Mouse (Mus musculus) bone marrow, adult 2 months (tissue): ENCODE data around the gene Zbtb49. TPM values are rescaled to one million over a fixed set of nuclear protein-coding genes. Genes with fewer than 3 reads are reported as not detected.

ENCODE experiments used
- H3K27ac ChIP-seq: fragments of 200-500 bp; 2 replicates; pipeline ENCODE4 v1.5.1; 2012; ENCODE audit warnings: low read depth, mild to moderate bottlenecking, control low read depth, inconsistent platforms, low read length; ENCODE audit not compliant: control insufficient read depth, poor library complexity, insufficient read depth
- H3K4me1 ChIP-seq: fragments of 200-500 bp; 2 replicates; pipeline ENCODE4 v1.6.1; 2011; ENCODE audit warnings: low read length; ENCODE audit not compliant: control insufficient read depth, insufficient read depth
- H3K4me3 ChIP-seq: fragments of 200-500 bp; replicated peaks from 2 replicates; pipeline ENCODE3; 2011; ENCODE audit warnings: mild to moderate bottlenecking, low read depth, low read length, control low read depth; ENCODE audit not compliant: control insufficient read depth
- CTCF ChIP-seq: fragments of 200-500 bp; IDR thresholded peaks from 2 replicates; pipeline ENCODE4 v1.5.1; 2011; ENCODE audit warnings: low read length, control low read depth; ENCODE audit not compliant: control insufficient read depth, insufficient read depth
- POLR2A ChIP-seq: fragments of 200-500 bp; IDR thresholded peaks from 2 replicates; pipeline ENCODE4 v1.6.1; 2011; ENCODE audit warnings: low read depth, mild to moderate bottlenecking, control low read depth, low read length, borderline replicate concordance; ENCODE audit not compliant: control insufficient read depth
- WGBS: fragments of 180-500 bp; shearing (Covaris S2); methylation state at CpG from one replicate; pipeline ENCODE4 v1.1.7; 2018; 5-methylcytosine and 5-hydroxymethylcytosine counted together
- polyA plus RNA-seq: library from polyadenylated mRNA; stranded (reverse); fragments of >200 nt; gene quantifications from 2 replicates; pipeline ENCODE4 v1.2.4, GENCODE M21; 2011; ENCODE audit warnings: low replicate concordance; ENCODE audit not compliant: missing spikeins, insufficient read depth, insufficient read length

Gene Zbtb49
- polyA plus RNA-seq: 1.7 and 3.5 TPM in 2 replicates

- under 1% methylated on average over 55 of the region's 55 CpGs for WGBS
- H3K27ac ChIP-seq: peak within 1 kb of the TSS; percentile 73
- peaks cover 2% of the 10 kb centered on the region for H3K4me1 ChIP-seq
- TF ChIP-seq CTCF (no peak), POLR2A (peak; percentile 59; the same call in 1 of the 2 replicates)
- peak within 1 kb of the TSS; percentile 96 for H3K4me3 ChIP-seq
Measured at GRCm38 (mm10) chr5:38220328-38220912, at the start of gene Zbtb49, which contains the start of gene Lyar. TSS of gene Zbtb49 (minus strand) at chr5:38220457. TSS of gene Lyar (plus strand) at chr5:38220470.

GRCm38 (mm10) chr5:38260107-38260682, 39.9 kb upstream of the Zbtb49 start, which contains the start of gene Tmem128:
TSS of gene Tmem128 (plus strand) at chr5:38260185.
- TF ChIP-seq POLR2A (peak; percentile 94; the same call in 1 of the 2 replicates), CTCF (no peak)
- Histone ChIP-seq H3K27ac (peak within 1 kb of the TSS; percentile 89), H3K4me1 (no peaks in the 10 kb centered on the region), H3K4me3 (peak within 1 kb of the TSS; percentile 95)
- WGBS: under 1% methylated on average over 40 of the region's 40 CpGs

GRCm38 (mm10) chr5:38259455-38260106, 39.3 kb upstream of the Zbtb49 start:
- WGBS: 31% methylated on average over 9 of the region's 9 CpGs
- TF ChIP-seq POLR2A (no peak), CTCF (no peak)
- H3K4me1 ChIP-seq: no peaks in the 10 kb centered on the region
- H3K27ac ChIP-seq: peak overlapping the region; percentile 89; the same call in 1 of the 2 replicates
- peak overlapping the region; percentile 95 for H3K4me3 ChIP-seq

GRCm38 (mm10) chr5:38258773-38259146, 38.5 kb upstream of the Zbtb49 start:
- Histone ChIP-seq H3K27ac (no peak overlapping the region), H3K4me1 (no peaks in the 10 kb centered on the region), H3K4me3 (no peak overlapping the region)
- WGBS: 84% methylated on average over 5 of the region's 5 CpGs
- TF ChIP-seq CTCF: no peak
- TF ChIP-seq POLR2A: no peak

DNA sequence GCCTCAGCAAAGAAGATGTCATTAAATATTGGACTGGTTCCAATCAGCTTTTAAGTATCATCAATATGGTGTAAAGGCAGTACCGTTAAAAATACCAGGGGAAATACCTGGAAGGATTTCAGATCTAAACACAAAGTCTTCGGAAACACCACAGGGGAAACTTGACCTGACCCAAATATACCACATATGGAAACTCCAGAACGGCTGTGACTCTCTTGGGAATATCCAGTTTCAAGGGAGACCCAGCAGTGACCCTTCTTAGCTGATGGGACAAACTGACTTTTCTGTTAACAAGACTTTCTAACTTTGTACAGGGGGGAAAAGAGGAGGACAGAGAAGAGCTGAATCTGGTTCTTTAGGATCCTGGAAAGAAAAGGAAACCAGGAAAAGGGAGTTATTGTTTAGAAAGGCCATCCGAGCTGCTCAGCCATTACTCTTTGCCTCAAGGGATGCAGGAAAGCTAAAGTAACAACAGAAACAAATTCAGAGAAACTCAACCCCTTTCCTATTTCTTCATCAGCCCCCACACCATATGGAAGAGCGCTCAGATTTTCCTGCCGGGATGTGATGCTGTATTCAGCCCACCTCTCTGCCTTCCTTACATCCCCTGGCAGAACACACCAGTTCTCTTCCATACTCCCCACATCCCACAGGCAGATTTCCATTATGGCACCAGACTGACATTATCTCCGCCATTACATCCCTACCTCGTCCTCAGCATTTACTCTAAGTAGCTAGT, 37.9 kb upstream of the Zbtb49 start:
- no peak overlapping the region for H3K27ac ChIP-seq
- no peak for TF ChIP-seq POLR2A
- TF ChIP-seq CTCF: no peak
- H3K4me1 ChIP-seq: no peaks in the 10 kb centered on the region
- no peak overlapping the region for H3K4me3 ChIP-seq
- 90% methylated on average over 8 of the region's 8 CpGs for WGBS

- WGBS: 95% methylated on average over 1 of the region's 1 CpGs
- Histone ChIP-seq H3K4me1 (no peaks in the 10 kb centered on the region), H3K4me3 (no peak overlapping the region), H3K27ac (no peak overlapping the region)
- no peak for TF ChIP-seq CTCF
- TF ChIP-seq POLR2A: no peak
Measured at GRCm38 (mm10) chr5:38256551-38256950, 36.3 kb upstream of the Zbtb49 start.

GRCm38 (mm10) chr5:38255644-38256043, 35.4 kb upstream of the Zbtb49 start:
- Histone ChIP-seq H3K27ac (no peak overlapping the region), H3K4me3 (no peak overlapping the region), H3K4me1 (no peaks in the 10 kb centered on the region)
- TF ChIP-seq CTCF (no peak), POLR2A (no peak)
- 6% methylated on average over 3 of the region's 3 CpGs for whole genome bisulfite sequencing

- H3K4me3 ChIP-seq: no peak overlapping the region
- TF ChIP-seq POLR2A: no peak
- TF ChIP-seq CTCF: no peak
- 35% methylated on average over 4 of the region's 4 CpGs for WGBS
- H3K27ac ChIP-seq: no peak overlapping the region
- no peaks in the 10 kb centered on the region for H3K4me1 ChIP-seq
Measured at GRCm38 (mm10) chr5:38255195-38255594, 34.9 kb upstream of the Zbtb49 start.
